Mouse (Mus musculus) macrophage (primary cell): ENCODE results near the gene Dnali1. TPM values are rescaled to one million over a fixed set of nuclear protein-coding genes. Genes with fewer than 3 reads are reported as not detected.

Source experiments
- H3K27ac ChIP-seq: fragments of 350-480 bp; formaldehyde crosslinking; 2 replicates; pipeline ENCODE4 v1.9.0; 2021
- H3K36me3 ChIP-seq: fragments of 350-480 bp; formaldehyde crosslinking; 2 replicates; pipeline ENCODE4 v1.9.0; 2021; ENCODE audit errors: inconsistent target
- H3K4me3 ChIP-seq: fragments of 350-480 bp; formaldehyde crosslinking; 2 replicates; pipeline ENCODE4 v1.9.0; 2021; ENCODE audit errors: inconsistent target
- H3K79me2 ChIP-seq: fragments of 350-480 bp; formaldehyde crosslinking; 2 replicates; pipeline ENCODE4 v1.9.0; 2021; ENCODE audit errors: inconsistent target
- WGBS: methylation state at CpG from one replicate; pipeline ENCODE4 v1.1.7; 2026; ENCODE audit warnings: inconsistent platforms; ENCODE audit not compliant: missing documents; 5-methylcytosine and 5-hydroxymethylcytosine counted together
- polyA plus RNA-seq: library from polyadenylated mRNA; stranded (reverse); fragments of 250-400 nt; gene quantifications from 3 replicates; pipeline ENCODE4 v1.2.4, GENCODE M21; 2018; ENCODE audit warnings: inconsistent platforms

Gene Dnali1
- polyA plus RNA-seq, 1 experiment from 2014 or later: 0.09 TPM

GRCm38 (mm10) chr4:125008220-125008619 is 57.3 kb downstream of the Dnali1 start:
- no peaks in the 10 kb centered on the region for H3K36me3 ChIP-seq
- no peak overlapping the region for H3K27ac ChIP-seq
- no peaks in the 10 kb centered on the region for H3K79me2 ChIP-seq
- WGBS: 83% methylated on average over 6 of the region's 6 CpGs
- H3K4me3 ChIP-seq: no peak overlapping the region

DNA sequence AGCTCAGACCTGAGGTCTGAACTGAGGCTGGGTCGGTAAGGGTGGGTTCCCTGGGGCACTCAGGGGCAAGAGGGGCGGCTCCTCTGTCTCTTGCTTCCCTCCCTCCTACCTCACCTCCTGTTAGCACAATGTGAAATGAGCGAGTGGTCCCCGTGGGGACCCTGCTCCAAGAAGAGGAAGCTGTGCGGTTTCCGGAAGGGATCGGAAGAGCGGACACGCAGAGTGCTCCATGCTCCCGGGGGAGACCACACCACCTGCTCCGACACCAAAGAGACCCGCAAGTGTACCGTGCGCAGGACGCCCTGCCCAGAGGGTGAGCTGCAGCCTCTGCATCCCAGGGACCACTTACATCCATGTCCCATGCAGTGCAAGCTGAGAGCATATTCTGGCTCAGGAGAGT is 58.0 kb downstream of the Dnali1 start:
- Histone ChIP-seq H3K79me2 (no peaks in the 10 kb centered on the region), H3K36me3 (no peaks in the 10 kb centered on the region), H3K4me3 (no peak overlapping the region), H3K27ac (no peak overlapping the region)
- WGBS: 47% methylated on average over 15 of the region's 15 CpGs

Other genes starting within 250 kb of the Dnali1 start
- gene Yrdc, start 215.0 kb downstream of the Dnali1 start, polyA plus RNA-seq: 12.5 to 25.5 TPM (median 17.8 TPM) in 3 replicates
- 2.6 to 13.3 TPM (median 13.0 TPM) in 3 replicates for gene 1110065P20Rik, start 214.5 kb downstream of the Dnali1 start, polyA plus RNA-seq
- 0.18 to 0.49 TPM (median 0.26 TPM) in 3 replicates for gene Maneal, start 203.5 kb downstream of the Dnali1 start, polyA plus RNA-seq
- not detected in 3 replicates for gene Epha10, start 184.8 kb downstream of the Dnali1 start, polyA plus RNA-seq
- gene 9930104L06Rik, start 128.7 kb downstream of the Dnali1 start, polyA plus RNA-seq: 8.4 to 11.2 TPM (median 9.5 TPM) in 3 replicates
- gene Cdca8, start 126.4 kb downstream of the Dnali1 start, polyA plus RNA-seq: 4.8 to 19.0 TPM (median 15.7 TPM) in 3 replicates
- not detected in 3 replicates for gene Rspo1, start 79.3 kb downstream of the Dnali1 start, polyA plus RNA-seq
- 26.3 to 51.8 TPM (median 39.8 TPM) in 3 replicates for gene Gnl2, start 49.1 kb downstream of the Dnali1 start, polyA plus RNA-seq
- gene Snip1, start 969 bp upstream of the Dnali1 start, polyA plus RNA-seq: 15.9 to 19.4 TPM (median 15.9 TPM) in 3 replicates
- 18.5 to 49.2 TPM (median 35.8 TPM) in 3 replicates for gene Meaf6, start 19.4 kb upstream of the Dnali1 start, polyA plus RNA-seq
- gene Zc3h12a, start 62.1 kb upstream of the Dnali1 start, polyA plus RNA-seq: 6.2 to 14.2 TPM (median 8.5 TPM) in 3 replicates